Mouse (Mus musculus): ENCODE measurements around the gene Wdr34. TPM values are rescaled to one million over a fixed set of nuclear protein-coding genes. Genes with fewer than 3 reads are reported as not detected.

Wdr34 gene
- polyA plus RNA-seq, 1 experiment from 2014 or later: 3.0 TPM

DNA sequence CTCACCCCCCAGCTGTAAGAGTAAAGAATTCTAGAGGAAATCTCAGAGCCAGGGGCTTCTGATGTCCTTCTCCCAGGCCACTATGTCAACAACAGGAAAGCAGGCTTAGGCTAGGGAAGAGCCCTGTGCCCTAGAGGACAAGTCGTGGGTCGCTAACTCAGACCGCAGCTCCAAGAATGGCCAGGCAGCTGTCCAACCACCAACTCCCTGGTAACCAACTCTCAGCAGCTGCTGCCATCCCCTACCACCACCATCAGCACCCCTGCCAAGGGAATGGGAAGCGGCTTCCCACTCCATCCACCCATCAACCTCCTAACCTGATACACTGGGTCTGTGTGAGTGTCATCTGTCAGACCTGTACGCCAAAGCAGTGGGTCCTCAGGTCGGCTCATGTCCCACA, 15.7 kb downstream of the Wdr34 start:
- 93% methylated on average over 6 of the region's 6 CpGs for WGBS (ENCODE audit: missing documents)
- Histone ChIP-seq H3K36me3 (ENCODE audit: inconsistent target) (peaks cover 33% of the 10 kb centered on the region), H3K27ac (no peak overlapping the region), H3K4me3 (ENCODE audit: inconsistent target) (no peak overlapping the region), H3K79me2 (ENCODE audit: inconsistent target) (no peaks in the 10 kb centered on the region)

DNA sequence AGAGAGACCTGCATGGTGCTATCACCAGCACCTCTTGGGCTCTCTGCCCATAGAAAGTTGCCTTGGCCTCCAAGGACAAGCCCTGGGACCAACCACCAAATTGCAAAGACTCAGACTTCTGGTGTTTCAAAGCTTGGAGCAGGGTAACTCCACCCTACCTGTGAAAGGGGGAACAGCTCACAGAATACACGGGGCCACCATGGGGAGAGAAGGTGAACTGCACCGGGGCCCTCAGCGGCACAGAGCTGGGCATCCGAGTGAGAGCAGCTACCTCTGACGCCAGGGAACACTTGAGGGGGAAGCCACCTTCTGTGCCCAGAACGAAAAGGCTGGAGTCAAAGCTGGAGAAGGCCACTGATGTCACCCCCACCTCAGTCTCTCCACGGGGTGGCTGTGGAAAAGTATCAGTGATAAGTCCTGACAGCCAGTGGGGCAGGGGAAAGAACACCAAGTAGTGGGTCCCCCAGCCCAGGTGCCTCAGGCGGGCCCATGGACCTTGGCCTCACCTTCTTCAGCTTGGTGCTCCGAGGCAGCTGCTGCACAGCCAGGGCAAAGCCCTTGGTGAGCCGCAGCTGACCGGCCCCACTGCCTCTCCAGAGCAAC, 16.3 kb downstream of the Wdr34 start:
- 68% methylated on average over 11 of the region's 11 CpGs for WGBS (ENCODE audit: missing documents)
- Histone ChIP-seq H3K27ac (no peak overlapping the region), H3K36me3 (ENCODE audit: inconsistent target) (peaks cover 39% of the 10 kb centered on the region), H3K4me3 (ENCODE audit: inconsistent target) (no peak overlapping the region), H3K79me2 (ENCODE audit: inconsistent target) (no peaks in the 10 kb centered on the region)

- WGBS (ENCODE audit: missing documents): 93% methylated on average over 5 of the region's 5 CpGs
- Histone ChIP-seq H3K4me3 (ENCODE audit: inconsistent target) (no peak overlapping the region), H3K79me2 (ENCODE audit: inconsistent target) (no peaks in the 10 kb centered on the region), H3K27ac (no peak overlapping the region), H3K36me3 (ENCODE audit: inconsistent target) (peaks cover 93% of the 10 kb centered on the region)
Measured at GRCm38 (mm10) chr2:30026997-30027396, 21.7 kb downstream of the Wdr34 start.

DNA sequence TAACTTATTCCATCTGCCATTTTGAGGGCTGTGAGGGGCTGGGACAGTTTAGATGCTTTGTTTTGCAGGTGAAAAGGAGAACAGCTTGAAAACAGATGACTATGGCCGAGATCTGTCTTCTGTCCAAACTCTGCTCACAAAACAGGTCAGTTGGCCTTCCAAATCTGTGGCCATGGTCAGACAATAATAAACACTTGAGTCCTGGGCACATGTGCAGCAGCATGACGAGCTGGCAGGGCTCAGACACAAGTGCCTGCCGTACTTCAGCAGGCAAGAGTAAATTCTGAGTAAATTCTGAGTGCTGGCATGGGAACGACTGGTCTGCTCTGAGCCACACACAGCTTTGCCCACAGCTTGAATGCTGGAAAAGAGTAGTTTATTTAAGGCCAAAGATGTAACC, 23.2 kb downstream of the Wdr34 start:
- 87% methylated on average over 4 of the region's 4 CpGs for WGBS (ENCODE audit: missing documents)
- no peaks in the 10 kb centered on the region for H3K79me2 ChIP-seq (ENCODE audit: inconsistent target)
- peaks cover 99% of the 10 kb centered on the region for H3K36me3 ChIP-seq (ENCODE audit: inconsistent target)
- H3K4me3 ChIP-seq (ENCODE audit: inconsistent target): no peak overlapping the region
- H3K27ac ChIP-seq: no peak overlapping the region

DNA sequence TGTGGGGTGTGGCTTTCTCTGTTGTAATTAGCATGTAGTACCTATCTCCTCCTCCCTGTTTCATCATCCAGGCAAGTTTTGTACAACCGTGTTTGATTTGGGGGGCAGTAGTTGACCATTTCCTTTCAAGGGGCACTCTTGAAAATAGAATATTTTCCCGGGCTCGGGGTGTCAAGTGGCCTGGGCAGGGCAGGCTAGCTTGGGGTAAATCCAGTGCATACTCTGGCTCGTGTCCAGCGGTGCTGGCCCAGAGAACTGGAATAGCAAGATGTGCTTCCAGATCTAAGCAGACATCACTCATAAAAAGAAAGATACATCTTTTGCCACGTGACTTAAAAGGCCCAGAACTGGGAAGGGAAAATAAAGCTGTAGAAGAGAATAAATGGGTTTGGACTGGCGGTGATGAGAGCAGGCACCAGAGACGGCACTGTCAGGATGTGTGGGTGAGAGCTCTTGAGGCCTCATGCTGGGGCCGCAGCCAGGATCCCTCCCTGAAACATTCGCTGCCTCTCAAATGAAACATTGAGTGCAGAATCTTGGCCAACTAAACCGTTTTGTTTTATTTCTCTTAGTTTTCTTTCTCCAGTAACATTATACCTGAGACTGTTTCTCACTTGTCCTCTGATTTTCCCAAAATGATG, 34.2 kb downstream of the Wdr34 start:
- WGBS (ENCODE audit: missing documents): 88% methylated on average over 11 of the region's 11 CpGs
- H3K36me3 ChIP-seq (ENCODE audit: inconsistent target): peaks cover 97% of the 10 kb centered on the region
- no peak overlapping the region for H3K27ac ChIP-seq
- H3K4me3 ChIP-seq (ENCODE audit: inconsistent target): no peak overlapping the region
- no peaks in the 10 kb centered on the region for H3K79me2 ChIP-seq (ENCODE audit: inconsistent target)

- H3K27ac ChIP-seq: no peak overlapping the region
- H3K36me3 ChIP-seq (ENCODE audit: inconsistent target): peaks cover 98% of the 10 kb centered on the region
- 99% methylated on average over 8 of the region's 8 CpGs for WGBS (ENCODE audit: missing documents)
- H3K4me3 ChIP-seq (ENCODE audit: inconsistent target): no peak overlapping the region
- no peaks in the 10 kb centered on the region for H3K79me2 ChIP-seq (ENCODE audit: inconsistent target)
Measured at GRCm38 (mm10) chr2:30010840-30011281, 37.8 kb downstream of the Wdr34 start.

DNA sequence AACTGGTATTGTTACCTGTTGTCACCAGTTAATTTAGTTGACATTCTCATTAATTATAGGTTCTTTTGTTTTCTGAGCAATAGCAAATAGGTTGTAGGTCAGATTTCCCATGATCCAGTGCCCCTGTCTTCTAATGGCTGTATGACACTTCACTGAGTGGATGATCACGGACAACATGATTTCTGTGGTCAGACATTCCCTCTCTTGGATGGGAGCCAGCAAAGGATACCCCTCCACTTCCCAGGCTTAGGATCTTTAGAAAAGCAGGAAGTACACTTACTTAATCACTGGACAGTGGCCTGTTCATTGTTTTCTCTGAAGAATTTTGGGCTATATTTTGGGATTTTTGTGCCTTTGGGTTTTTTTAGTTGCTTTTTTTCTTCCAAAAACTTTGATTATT, 39.6 kb downstream of the Wdr34 start:
- peaks cover 93% of the 10 kb centered on the region for H3K36me3 ChIP-seq (ENCODE audit: inconsistent target)
- no peak overlapping the region for H3K4me3 ChIP-seq (ENCODE audit: inconsistent target)
- no peak overlapping the region for H3K27ac ChIP-seq
- H3K79me2 ChIP-seq (ENCODE audit: inconsistent target): no peaks in the 10 kb centered on the region
- WGBS (ENCODE audit: missing documents): 93% methylated on average over 1 of the region's 1 CpGs

DNA sequence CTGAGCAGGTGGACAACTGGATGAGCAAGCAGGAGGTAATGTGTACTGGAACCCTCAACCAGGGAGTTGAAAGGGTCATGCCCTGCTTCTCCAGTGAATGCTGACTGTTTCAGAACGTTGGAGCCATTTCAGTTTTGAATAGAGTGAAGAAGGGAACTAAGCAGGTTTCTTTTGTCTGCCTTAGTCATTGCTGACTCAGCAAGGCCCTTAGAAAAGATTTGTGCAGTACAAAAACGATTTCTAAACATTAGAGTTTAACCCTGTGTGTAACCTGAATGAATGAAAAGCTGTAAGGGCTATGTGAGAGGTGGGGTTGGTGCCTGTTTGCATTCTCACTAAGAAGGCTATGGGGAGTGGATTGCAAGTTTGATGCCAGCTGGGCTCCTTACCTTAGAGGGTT, 56.7 kb downstream of the Wdr34 start:
- Histone ChIP-seq H3K27ac (no peak overlapping the region), H3K79me2 (ENCODE audit: inconsistent target) (no peaks in the 10 kb centered on the region), H3K36me3 (ENCODE audit: inconsistent target) (peaks cover 97% of the 10 kb centered on the region), H3K4me3 (ENCODE audit: inconsistent target) (no peak overlapping the region)
- WGBS (ENCODE audit: missing documents): 32% methylated on average over 2 of the region's 2 CpGs

Other genes with a start within 250 kb of the Wdr34 start
- gene Slc27a4, start 246.2 kb downstream of the Wdr34 start, polyA plus RNA-seq (2018): 11.2 to 17.7 TPM (median 17.3 TPM) in 3 replicates
- gene Urm1, start 228.8 kb downstream of the Wdr34 start, polyA plus RNA-seq (2018): 21.1 to 24.9 TPM (median 24.4 TPM) in 3 replicates
- 7.3 to 16.8 TPM (median 15.9 TPM) in 3 replicates for gene Cercam, start 179.7 kb downstream of the Wdr34 start, polyA plus RNA-seq (2018)
- 28.3 to 46.9 TPM (median 30.9 TPM) in 3 replicates for gene Odf2, start 159.7 kb downstream of the Wdr34 start, polyA plus RNA-seq (2018)
- gene Gle1, start 113.5 kb downstream of the Wdr34 start, polyA plus RNA-seq (2018): 7.9 to 12.5 TPM (median 10.0 TPM) in 3 replicates
- 67.1 to 95.0 TPM (median 74.1 TPM) in 3 replicates for gene Sptan1, start 83.3 kb downstream of the Wdr34 start, polyA plus RNA-seq (2018)
- gene Set, start 8.5 kb upstream of the Wdr34 start, polyA plus RNA-seq (2018): 142 to 388 TPM (median 281 TPM) in 3 replicates
- gene Pkn3, start 28.8 kb upstream of the Wdr34 start, polyA plus RNA-seq (2018): 0.94 to 2.4 TPM (median 1.6 TPM) in 3 replicates
- 10.5 to 24.6 TPM (median 20.1 TPM) in 3 replicates for gene Zdhhc12, start 44.8 kb upstream of the Wdr34 start, polyA plus RNA-seq (2018)
- gene Zer1, start 75.7 kb upstream of the Wdr34 start, polyA plus RNA-seq (2018): 5.5 to 11.1 TPM (median 6.9 TPM) in 3 replicates
- 79.6 to 115 TPM (median 108 TPM) in 3 replicates for gene Tbc1d13, start 84.9 kb upstream of the Wdr34 start, polyA plus RNA-seq (2018)
- 1.2 to 5.8 TPM (median 3.8 TPM) in 3 replicates for gene Endog, start 122.6 kb upstream of the Wdr34 start, polyA plus RNA-seq (2018)
- 15.1 to 33.4 TPM (median 17.6 TPM) in 3 replicates for gene Spout1, start 129.6 kb upstream of the Wdr34 start, polyA plus RNA-seq (2018)
- gene Kyat1, start 157.0 kb upstream of the Wdr34 start, polyA plus RNA-seq (2018): 1.5 to 4.5 TPM (median 3.0 TPM) in 3 replicates
- gene Lrrc8a, start 188.8 kb upstream of the Wdr34 start, polyA plus RNA-seq (2018): 11.0 to 16.9 TPM (median 11.0 TPM) in 3 replicates
- 0.17 to 0.26 TPM (median 0.21 TPM) in 3 replicates for gene Gm28035, start 191.7 kb upstream of the Wdr34 start, polyA plus RNA-seq (2018)
- 8.0 to 16.8 TPM (median 13.0 TPM) in 3 replicates for gene Phyhd1, start 217.3 kb upstream of the Wdr34 start, polyA plus RNA-seq (2018)
- 15.9 TPM in 1 of 3 replicates, not detected in the others for gene Gm28038, start 232.2 kb upstream of the Wdr34 start, polyA plus RNA-seq (2018)
- 13.1 to 21.9 TPM (median 15.9 TPM) in 3 replicates for gene Dolk, start 237.5 kb upstream of the Wdr34 start, polyA plus RNA-seq (2018)
- gene Nup188, start 237.5 kb upstream of the Wdr34 start, polyA plus RNA-seq (2018): 11.2 to 26.1 TPM (median 14.0 TPM) in 3 replicates